Mouse (Mus musculus) brain, embryonic 14.5 days (tissue): ENCODE data around the gene Sdc1. TPM values are rescaled to one million over a fixed set of nuclear protein-coding genes. Genes with fewer than 3 reads are reported as not detected.

ENCODE experiments used
- DNase-seq: peaks from one replicate; pipeline ENCODE4 v3.0.0-alpha.2; 2011; ENCODE audit warnings: low read depth
- CTCF ChIP-seq: fragments of 200-500 bp; IDR thresholded peaks from 2 replicates; pipeline ENCODE4 v1.5.1; 2012; ENCODE audit warnings: inconsistent platforms, mild to moderate bottlenecking, moderate library complexity, borderline replicate concordance; ENCODE audit not compliant: insufficient read depth, insufficient read length; ENCODE audit errors: extremely low read depth
- POLR2A ChIP-seq: fragments of 200-500 bp; IDR thresholded peaks from 2 replicates; pipeline ENCODE4 v1.6.1; 2012; ENCODE audit warnings: mild to moderate bottlenecking, inconsistent platforms, borderline replicate concordance; ENCODE audit not compliant: poor library complexity, insufficient read depth, insufficient read length, severe bottlenecking; ENCODE audit errors: extremely low read depth
- polyA plus RNA-seq: library from polyadenylated mRNA; depleted of rRNA; stranded (reverse); fragments of >200 nt; gene quantifications from 2 replicates; pipeline ENCODE4 v1.2.3, GENCODE M21; 2012

Sdc1 gene
- polyA plus RNA-seq, 1 experiment: 34.5 TPM

DNA sequence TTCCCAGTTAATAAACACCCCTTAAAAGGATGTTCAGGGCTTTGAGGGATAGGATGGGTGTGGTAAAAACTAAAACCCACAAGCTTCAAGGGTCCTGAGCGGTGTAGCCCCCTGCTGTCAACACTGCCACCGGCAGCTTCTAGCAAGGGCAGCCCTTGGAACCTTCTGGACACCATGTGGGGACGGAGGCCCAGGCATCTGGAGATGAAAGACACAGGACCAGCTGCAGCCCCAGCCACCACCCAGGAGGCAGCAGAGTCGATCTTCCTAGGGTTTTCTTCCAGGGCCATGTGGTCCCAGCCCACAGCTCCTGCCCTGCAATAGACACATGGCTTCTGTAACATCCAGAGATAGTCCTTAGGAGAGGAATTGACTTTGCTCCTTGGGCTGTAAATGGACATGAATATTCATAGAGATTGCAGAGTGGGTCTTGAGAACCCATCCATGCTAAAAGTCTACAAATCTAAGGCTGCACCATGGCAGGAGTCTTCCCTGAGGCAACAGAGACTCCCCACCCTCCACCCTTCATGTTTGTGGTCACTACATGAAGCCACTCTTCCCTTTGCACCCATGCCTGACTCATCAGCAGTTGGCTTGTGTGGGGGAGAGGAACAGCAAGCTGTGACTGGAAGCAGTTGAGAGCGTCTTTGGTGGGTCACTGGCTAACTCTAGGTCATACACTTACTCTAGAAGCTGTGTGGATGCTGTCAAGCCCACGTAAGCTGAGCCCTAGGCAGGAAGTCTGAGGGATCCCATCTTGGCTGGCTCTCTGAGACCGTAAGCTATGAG lies 34.0 kb downstream of the Sdc1 start:
- no peak for DNase-seq
- TF ChIP-seq POLR2A: no peak
- no peak for TF ChIP-seq CTCF

GRCm38 (mm10) chr12:8809086-8809485 lies 38.0 kb downstream of the Sdc1 start:
- TF ChIP-seq POLR2A: no peak
- TF ChIP-seq CTCF: no peak
- DNase-seq: no peak

DNA sequence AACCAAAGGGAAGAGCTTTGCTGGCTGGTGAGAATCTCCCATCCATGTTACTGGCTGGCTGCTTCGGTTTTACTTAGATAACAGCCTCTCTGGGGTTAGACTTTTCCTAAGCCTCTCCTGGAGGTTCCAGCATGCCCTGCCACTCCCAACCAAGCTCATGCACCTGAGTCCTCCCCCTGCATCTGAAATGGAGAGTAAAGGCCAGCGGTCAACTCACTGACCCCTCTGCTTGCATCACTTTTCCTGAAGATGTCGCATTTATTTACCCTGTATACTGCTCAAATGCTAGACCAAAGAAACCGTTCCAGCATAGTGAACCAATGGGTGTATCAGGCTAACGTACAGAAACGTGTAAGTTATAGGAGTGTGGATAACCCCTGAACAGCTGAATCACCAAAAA lies 38.5 kb downstream of the Sdc1 start:
- DNase-seq: no peak
- TF ChIP-seq POLR2A (no peak), CTCF (no peak)

GRCm38 (mm10) chr12:8810966-8811365 lies 39.8 kb downstream of the Sdc1 start:
- no peak for DNase-seq
- TF ChIP-seq POLR2A (no peak), CTCF (no peak)

GRCm38 (mm10) chr12:8811441-8811871 lies 40.3 kb downstream of the Sdc1 start:
- DNase-seq: peak; percentile 20
- TF ChIP-seq POLR2A (no peak), CTCF (no peak)

DNA sequence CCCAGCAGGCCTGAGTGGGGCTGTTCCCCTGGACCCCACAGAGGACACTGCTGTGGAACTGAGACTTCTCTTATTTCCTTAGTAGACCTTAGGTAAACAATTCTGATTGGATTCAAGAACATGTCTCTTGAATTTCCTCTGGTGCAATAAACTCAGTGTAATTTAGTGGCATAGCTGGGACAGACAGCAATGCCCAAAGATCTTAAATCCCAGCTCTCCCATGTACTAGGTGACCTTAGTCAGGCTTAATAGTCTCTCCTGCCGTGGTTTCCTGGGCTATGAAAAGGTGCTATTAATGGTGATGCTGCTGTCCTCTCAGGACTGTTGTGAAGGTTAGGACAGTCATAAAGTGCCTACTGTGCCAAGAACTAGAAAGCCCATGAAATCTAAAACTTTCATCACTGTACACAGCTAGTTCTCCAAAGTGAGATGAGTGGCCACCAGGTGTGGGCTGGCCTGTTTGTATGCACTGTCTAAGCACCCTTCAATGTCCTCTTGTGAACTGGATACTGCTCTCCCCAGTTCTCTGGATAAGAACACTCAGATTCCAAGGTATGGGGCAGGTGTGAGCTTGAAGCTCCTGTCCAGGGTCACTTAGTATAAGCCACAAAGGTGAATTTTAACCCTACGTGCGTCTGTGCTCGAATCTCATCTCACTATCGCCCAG lies 40.9 kb downstream of the Sdc1 start:
- TF ChIP-seq CTCF: no peak
- TF ChIP-seq POLR2A: no peak
- DNase-seq: no peak

- no peak for TF ChIP-seq POLR2A
- DNase-seq: peak; percentile 35
Observed at GRCm38 (mm10) chr12:8817467-8818232, 46.5 kb downstream of the Sdc1 start.

- no peak for DNase-seq
Observed at GRCm38 (mm10) chr12:8818233-8818672, 47.1 kb downstream of the Sdc1 start.

DNA sequence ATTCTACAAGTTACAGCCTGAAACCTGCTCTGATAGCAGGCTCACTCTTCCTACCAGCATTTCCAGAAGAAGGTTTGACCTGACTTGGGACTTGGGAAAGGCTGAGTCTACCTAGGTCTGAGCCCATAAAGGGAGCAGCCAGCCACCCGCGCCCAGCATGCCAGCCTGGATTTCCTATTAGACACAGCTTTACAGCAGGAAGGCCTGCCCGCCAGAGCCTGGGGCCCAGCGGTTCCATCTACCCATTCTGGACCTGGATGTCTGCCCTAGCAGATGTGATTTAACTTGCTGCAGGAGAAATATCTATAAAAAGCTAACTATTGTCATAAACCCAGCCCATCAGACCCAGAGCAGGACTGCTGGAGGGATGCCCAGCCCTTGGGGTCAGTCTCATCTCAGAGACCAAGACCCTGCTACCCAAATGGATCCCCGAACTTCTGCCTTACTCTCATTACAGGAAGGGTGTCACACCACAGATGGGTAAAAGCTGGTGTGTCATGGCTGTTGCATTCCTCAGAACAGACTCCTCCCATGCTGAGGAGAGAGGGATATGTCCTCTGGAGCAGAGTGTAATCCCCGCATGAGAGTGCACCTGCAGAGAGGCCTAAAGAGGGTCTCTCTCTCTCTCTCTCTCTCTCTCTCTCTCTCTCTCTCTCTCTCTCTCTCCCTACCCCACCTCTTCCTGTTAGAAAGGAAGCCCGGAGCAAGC lies 54.0 kb downstream of the Sdc1 start:
- TF ChIP-seq POLR2A (no peak), CTCF (no peak)
- no peak for DNase-seq

More at GRCm38 (mm10) chr12:8818233-8818672, 47.1 kb downstream of the Sdc1 start:
- TF ChIP-seq CTCF: no peak
- no peak for TF ChIP-seq POLR2A

DNA sequence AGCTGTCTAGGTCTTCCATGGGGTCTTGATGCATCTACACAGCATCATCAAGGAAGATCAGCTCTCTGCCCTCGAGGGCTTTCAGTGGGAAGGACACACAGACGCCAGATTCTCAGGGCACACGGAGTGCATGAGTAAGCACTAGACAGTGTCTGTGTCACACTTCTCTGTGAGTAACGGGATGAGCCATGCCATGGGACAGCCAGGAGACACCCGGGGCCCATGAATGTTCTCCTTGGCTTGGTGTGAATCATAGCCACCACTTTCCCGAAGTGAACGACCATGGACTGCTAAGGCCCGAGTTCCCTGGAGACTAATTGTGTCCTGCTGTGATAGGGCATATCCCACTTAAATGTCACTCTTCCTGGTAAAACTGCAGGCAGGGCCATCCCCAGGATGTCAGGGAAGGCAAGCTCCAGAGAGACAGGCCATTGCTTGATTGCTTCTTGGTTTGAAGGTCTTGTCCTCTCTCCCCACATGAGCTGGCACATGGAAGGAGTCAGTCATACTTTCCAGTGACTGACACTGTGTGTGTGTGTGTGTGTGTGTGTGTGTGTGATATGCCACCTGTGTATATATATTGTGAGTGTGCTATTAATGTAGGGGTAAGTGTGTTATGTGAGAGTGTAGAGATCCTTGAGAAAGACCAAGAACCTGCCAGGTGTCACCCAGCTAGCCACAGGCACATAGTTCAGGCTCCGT lies 56.0 kb downstream of the Sdc1 start:
- DNase-seq: no peak
- TF ChIP-seq CTCF (no peak), POLR2A (no peak)

GRCm38 (mm10) chr12:8829032-8829660 lies 58.0 kb downstream of the Sdc1 start:
- no peak for DNase-seq
- TF ChIP-seq POLR2A: no peak
- no peak for TF ChIP-seq CTCF

GRCm38 (mm10) chr12:8829661-8830040 lies 58.5 kb downstream of the Sdc1 start:
- no peak for DNase-seq
- no peak for TF ChIP-seq CTCF
- TF ChIP-seq POLR2A: no peak
